Mouse (Mus musculus): Measurements from ENCODE around the gene Chd4. TPM values are rescaled to one million over a fixed set of nuclear protein-coding genes. Genes with fewer than 3 reads are reported as not detected.

The Chd4 gene
- polyA plus RNA-seq, 2 experiments: 78.6 to 89.7 TPM

- peaks cover 76% of the 10 kb centered on the region for H3K36me3 ChIP-seq (ENCODE audit: control insufficient read depth, insufficient read depth, low read length)
- H3K4me2 ChIP-seq (replicated peaks; ENCODE audit: low read depth, low read length, severe bottlenecking): no peak overlapping the region
- H3K27me3 ChIP-seq (ENCODE audit: control insufficient read depth, insufficient read depth, low read length): no peaks in the 10 kb centered on the region
- no peak overlapping the region for H3K9ac ChIP-seq (ENCODE audit: low read depth, low read length, severe bottlenecking)
- no peaks in the 10 kb centered on the region for H3K4me1 ChIP-seq (ENCODE audit: control insufficient read depth, insufficient read depth, low read length)
- WGBS: 90% methylated on average over 8 of the region's 8 CpGs
- no peak overlapping the region for H3K27ac ChIP-seq (replicated peaks; ENCODE audit: low read depth, low read length)
- H3K4me3 ChIP-seq (replicated peaks; ENCODE audit: low read length): no peak overlapping the region
- no peaks in the 10 kb centered on the region for H3K9me3 ChIP-seq (ENCODE audit: control insufficient read depth, low read length)
- TF ChIP-seq POLR2A (IDR thresholded peaks at IDR 0.05; ENCODE audit: borderline replicate concordance, extremely low read depth, insufficient read depth, insufficient read length): no peak
- DNase-seq (ENCODE audit: low spot score): no peak
- ATAC-seq (ENCODE audit: low FRiP score, low read depth): no peak
Measured at GRCm38 (mm10) chr6:125155262-125155661, 59.5 kb downstream of the Chd4 start.

GRCm38 (mm10) chr6:125156491-125156890, 60.7 kb downstream of the Chd4 start:
- H3K9ac ChIP-seq (ENCODE audit: low read depth, low read length, severe bottlenecking): no peak overlapping the region
- WGBS: 89% methylated on average over 3 of the region's 3 CpGs
- no peak for TF ChIP-seq POLR2A (IDR thresholded peaks at IDR 0.05; ENCODE audit: borderline replicate concordance, extremely low read depth, insufficient read depth, insufficient read length)
- no peaks in the 10 kb centered on the region for H3K4me1 ChIP-seq (ENCODE audit: control insufficient read depth, insufficient read depth, low read length)
- no peaks in the 10 kb centered on the region for H3K27me3 ChIP-seq (ENCODE audit: control insufficient read depth, insufficient read depth, low read length)
- H3K4me3 ChIP-seq (replicated peaks; ENCODE audit: low read length): no peak overlapping the region
- no peak overlapping the region for H3K27ac ChIP-seq (replicated peaks; ENCODE audit: low read depth, low read length)
- no peaks in the 10 kb centered on the region for H3K9me3 ChIP-seq (ENCODE audit: control insufficient read depth, low read length)
- DNase-seq (ENCODE audit: low spot score) (no peak), ATAC-seq (ENCODE audit: low FRiP score, low read depth) (no peak)
- H3K4me2 ChIP-seq (replicated peaks; ENCODE audit: low read depth, low read length, severe bottlenecking): no peak overlapping the region
- peaks cover 81% of the 10 kb centered on the region for H3K36me3 ChIP-seq (ENCODE audit: control insufficient read depth, insufficient read depth, low read length)

- TF ChIP-seq POLR2A (IDR thresholded peaks at IDR 0.05; ENCODE audit: borderline replicate concordance, extremely low read depth, insufficient read depth, insufficient read length): no peak
- H3K27me3 ChIP-seq (ENCODE audit: control insufficient read depth, insufficient read depth, low read length): no peaks in the 10 kb centered on the region
- no peak overlapping the region for H3K9ac ChIP-seq (ENCODE audit: low read depth, low read length, severe bottlenecking)
- H3K27ac ChIP-seq (replicated peaks; ENCODE audit: low read depth, low read length): no peak overlapping the region
- no peak overlapping the region for H3K4me3 ChIP-seq (replicated peaks; ENCODE audit: low read length)
- DNase-seq (ENCODE audit: low spot score): peak; percentile 54
- 71% methylated on average over 7 of the region's 7 CpGs for WGBS
- H3K36me3 ChIP-seq (ENCODE audit: control insufficient read depth, insufficient read depth, low read length): peaks cover 81% of the 10 kb centered on the region
- no peaks in the 10 kb centered on the region for H3K4me1 ChIP-seq (ENCODE audit: control insufficient read depth, insufficient read depth, low read length)
- no peaks in the 10 kb centered on the region for H3K9me3 ChIP-seq (ENCODE audit: control insufficient read depth, low read length)
- no peak overlapping the region for H3K4me2 ChIP-seq (replicated peaks; ENCODE audit: low read depth, low read length, severe bottlenecking)
- peak; percentile 58 for ATAC-seq (ENCODE audit: low FRiP score, low read depth)
Measured at GRCm38 (mm10) chr6:125156903-125157614, 61.3 kb downstream of the Chd4 start.

GRCm38 (mm10) chr6:125158944-125159492, 63.2 kb downstream of the Chd4 start:
- H3K27me3 ChIP-seq (ENCODE audit: control insufficient read depth, insufficient read depth, low read length): no peaks in the 10 kb centered on the region
- no peak overlapping the region for H3K9ac ChIP-seq (ENCODE audit: low read depth, low read length, severe bottlenecking)
- DNase-seq (ENCODE audit: low spot score): no peak
- H3K36me3 ChIP-seq (ENCODE audit: control insufficient read depth, insufficient read depth, low read length): peaks cover 78% of the 10 kb centered on the region
- peaks cover 8% of the 10 kb centered on the region for H3K4me1 ChIP-seq (ENCODE audit: control insufficient read depth, insufficient read depth, low read length)
- H3K9me3 ChIP-seq (ENCODE audit: control insufficient read depth, low read length): no peaks in the 10 kb centered on the region
- H3K27ac ChIP-seq (replicated peaks; ENCODE audit: low read depth, low read length): no peak overlapping the region
- no peak for TF ChIP-seq POLR2A (IDR thresholded peaks at IDR 0.05; ENCODE audit: borderline replicate concordance, extremely low read depth, insufficient read depth, insufficient read length)
- H3K4me3 ChIP-seq (replicated peaks; ENCODE audit: low read length): no peak overlapping the region
- WGBS: 84% methylated on average over 15 of the region's 15 CpGs
- no peak overlapping the region for H3K4me2 ChIP-seq (replicated peaks; ENCODE audit: low read depth, low read length, severe bottlenecking)
- ATAC-seq (ENCODE audit: low FRiP score, low read depth): no peak

- no peak overlapping the region for H3K9ac ChIP-seq (ENCODE audit: low read depth, low read length, severe bottlenecking)
- H3K4me3 ChIP-seq (replicated peaks; ENCODE audit: low read length): no peak overlapping the region
- H3K4me1 ChIP-seq (ENCODE audit: control insufficient read depth, insufficient read depth, low read length): peaks cover 11% of the 10 kb centered on the region
- no peaks in the 10 kb centered on the region for H3K9me3 ChIP-seq (ENCODE audit: control insufficient read depth, low read length)
- WGBS: 82% methylated on average over 7 of the region's 7 CpGs
- TF ChIP-seq POLR2A (IDR thresholded peaks at IDR 0.05; ENCODE audit: borderline replicate concordance, extremely low read depth, insufficient read depth, insufficient read length): no peak
- ATAC-seq (ENCODE audit: low FRiP score, low read depth) (no peak), DNase-seq (ENCODE audit: low spot score) (no peak)
- no peak overlapping the region for H3K4me2 ChIP-seq (replicated peaks; ENCODE audit: low read depth, low read length, severe bottlenecking)
- H3K27me3 ChIP-seq (ENCODE audit: control insufficient read depth, insufficient read depth, low read length): no peaks in the 10 kb centered on the region
- peaks cover 83% of the 10 kb centered on the region for H3K36me3 ChIP-seq (ENCODE audit: control insufficient read depth, insufficient read depth, low read length)
- H3K27ac ChIP-seq (replicated peaks; ENCODE audit: low read depth, low read length): no peak overlapping the region; the same call in 1 of the 2 replicates
Measured at GRCm38 (mm10) chr6:125159773-125160557, 64.2 kb downstream of the Chd4 start.
